Mouse (Mus musculus) macrophage (primary cell): Measurements from ENCODE around the gene Bloc1s6. TPM values are rescaled to one million over a fixed set of nuclear protein-coding genes. Genes with fewer than 3 reads are reported as not detected.
A peak's percentile ranks its signal among the peaks of the same experiment; 100 is the strongest.

Experiments
- H3K27ac ChIP-seq: fragments of 350-480 bp; formaldehyde crosslinking; 2 replicates; pipeline ENCODE4 v1.9.0; 2021
- H3K36me3 ChIP-seq: fragments of 350-480 bp; formaldehyde crosslinking; 2 replicates; pipeline ENCODE4 v1.9.0; 2021; ENCODE audit errors: inconsistent target
- H3K4me3 ChIP-seq: fragments of 350-480 bp; formaldehyde crosslinking; 2 replicates; pipeline ENCODE4 v1.9.0; 2021; ENCODE audit errors: inconsistent target
- H3K79me2 ChIP-seq: fragments of 350-480 bp; formaldehyde crosslinking; 2 replicates; pipeline ENCODE4 v1.9.0; 2021; ENCODE audit errors: inconsistent target
- WGBS: methylation state at CpG from one replicate; pipeline ENCODE4 v1.1.7; 2026; ENCODE audit warnings: inconsistent platforms; ENCODE audit not compliant: missing documents; 5-methylcytosine and 5-hydroxymethylcytosine counted together
- polyA plus RNA-seq: library from polyadenylated mRNA; stranded (reverse); fragments of 250-400 nt; gene quantifications from 3 replicates; pipeline ENCODE4 v1.2.4, GENCODE M21; 2018; ENCODE audit warnings: inconsistent platforms

The Bloc1s6 gene
- polyA plus RNA-seq, 1 experiment from 2014 or later = 46.9 TPM

DNA sequence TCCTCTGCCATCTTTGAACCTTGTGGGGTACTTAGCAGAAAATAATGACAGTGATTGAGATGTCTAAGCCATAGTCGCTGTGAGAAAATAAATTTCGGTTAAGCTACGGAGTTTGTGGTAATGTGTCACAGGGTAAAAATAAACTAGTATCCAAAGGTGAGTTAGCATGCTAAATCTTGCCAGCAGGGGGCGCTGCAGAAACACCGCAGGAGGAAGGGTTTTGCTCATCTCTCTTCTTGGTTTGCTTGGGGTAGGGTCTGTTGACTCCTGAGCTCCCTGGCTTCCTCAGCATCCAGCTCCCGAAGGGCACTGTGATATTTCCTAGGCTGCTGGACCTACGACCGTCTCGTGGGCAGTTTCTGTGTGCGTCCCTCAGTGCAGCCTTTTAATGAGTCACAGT lies 12.7 kb upstream of the Bloc1s6 start:
- no peaks in the 10 kb centered on the region for H3K79me2 ChIP-seq
- 47% methylated on average over 10 of the region's 10 CpGs for WGBS
- H3K4me3 ChIP-seq = no peak overlapping the region
- no peak overlapping the region for H3K27ac ChIP-seq
- no peaks in the 10 kb centered on the region for H3K36me3 ChIP-seq

DNA sequence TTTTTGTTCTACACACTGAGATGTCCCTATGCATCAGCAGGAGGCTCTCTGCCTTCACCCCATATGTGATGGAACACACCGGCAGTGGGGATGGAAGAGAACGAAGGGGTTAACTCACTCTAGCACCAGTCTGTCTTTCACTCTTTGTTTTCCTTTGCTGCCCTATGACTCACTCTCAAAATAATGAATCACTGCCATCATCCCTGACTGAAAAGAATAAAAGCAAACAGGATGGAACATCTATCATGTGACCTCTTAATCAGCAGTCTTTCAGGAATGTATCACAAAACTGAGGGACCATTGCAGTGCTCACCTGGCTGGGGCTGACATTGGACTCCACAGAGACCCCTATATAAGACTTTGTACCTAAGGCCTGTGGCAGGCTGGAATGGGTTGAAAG lies 6.8 kb upstream of the Bloc1s6 start:
- no peaks in the 10 kb centered on the region for H3K79me2 ChIP-seq
- H3K36me3 ChIP-seq = no peaks in the 10 kb centered on the region
- 84% methylated on average over 2 of the region's 2 CpGs for WGBS
- no peak overlapping the region for H3K27ac ChIP-seq
- H3K4me3 ChIP-seq = no peak overlapping the region

DNA sequence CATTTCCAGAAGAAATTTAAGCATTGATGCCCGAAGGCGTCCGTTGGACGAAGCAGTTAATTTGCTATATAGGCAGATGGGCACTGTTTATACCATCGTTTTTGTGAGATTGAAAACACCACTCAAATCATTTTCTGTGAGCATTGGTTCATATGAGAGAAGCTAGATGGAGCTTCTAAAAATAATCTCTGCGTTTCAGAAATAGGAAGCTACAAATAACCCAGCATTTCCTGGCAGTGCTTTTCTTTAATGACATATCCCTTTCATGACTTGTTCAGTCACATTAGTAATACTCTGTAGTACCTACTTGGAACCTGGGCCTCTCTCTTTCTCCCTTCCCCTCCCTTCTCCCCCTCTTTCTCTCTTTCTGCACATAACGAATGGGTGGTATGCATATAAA lies 720 bp downstream of the Bloc1s6 start:
- 21% methylated on average over 7 of the region's 7 CpGs for WGBS
- Histone ChIP-seq H3K4me3 (peak overlapping the region; percentile 77), H3K27ac (peak overlapping the region; percentile 72), H3K79me2 (peaks cover 37% of the 10 kb centered on the region), H3K36me3 (no peaks in the 10 kb centered on the region; the same call in 1 of the 2 replicates)

DNA sequence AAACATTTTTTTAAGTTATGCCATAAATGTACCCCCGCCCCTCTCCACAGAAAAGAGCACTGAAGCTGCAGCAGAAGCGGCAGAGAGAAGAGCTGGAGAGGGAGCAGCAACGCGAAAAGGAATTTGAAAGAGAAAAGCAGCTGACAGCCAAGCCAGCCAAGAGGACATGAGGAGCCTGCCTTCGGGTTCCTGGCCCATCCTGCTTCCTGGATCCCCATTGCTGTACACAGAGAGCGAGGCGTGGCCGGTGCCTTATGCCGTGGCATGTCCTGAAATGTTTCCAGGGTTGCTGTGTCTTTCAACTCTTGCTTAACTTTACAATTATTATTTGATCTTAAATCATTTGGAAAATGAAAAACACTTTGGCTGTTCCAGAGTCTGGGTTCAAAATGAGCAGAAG lies 8.2 kb downstream of the Bloc1s6 start:
- 91% methylated on average over 9 of the region's 9 CpGs for WGBS

DNA sequence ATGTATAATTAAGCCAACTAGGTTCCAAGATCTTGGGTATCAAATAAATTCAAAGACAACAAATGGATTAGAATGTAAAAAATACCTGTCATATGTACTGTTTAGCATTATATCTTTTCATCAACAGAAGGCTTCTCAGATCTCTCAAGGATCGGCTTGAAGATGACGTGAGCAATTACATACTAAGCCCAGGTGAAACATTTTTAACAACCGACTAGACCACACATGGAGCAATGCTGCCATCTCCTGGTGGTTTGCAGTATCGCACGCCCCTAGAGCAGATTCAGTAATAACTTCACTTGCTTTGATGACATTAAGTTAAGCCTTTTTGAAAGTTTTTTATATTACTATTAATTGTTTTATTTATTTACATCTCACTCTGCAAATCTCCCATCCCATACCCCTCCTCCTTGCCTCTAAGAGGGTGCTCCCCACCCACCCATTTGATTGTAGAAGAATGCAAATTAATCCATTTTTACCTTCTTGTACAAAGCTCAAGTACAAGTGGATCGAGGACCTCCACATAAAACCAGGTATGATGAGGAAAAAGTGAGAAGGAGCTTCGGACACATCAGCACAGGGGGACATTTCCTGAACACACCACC lies 15.5 kb downstream of the Bloc1s6 start:
- no peaks in the 10 kb centered on the region for H3K79me2 ChIP-seq
- H3K4me3 ChIP-seq = no peak overlapping the region
- 0 out of 2 replicates have a peak, but pooled peaks cover 4% of the 10 kb centered on the region for H3K36me3 ChIP-seq
- WGBS = 14% methylated on average over 7 of the region's 7 CpGs
- no peak overlapping the region for H3K27ac ChIP-seq

More for the DNA sequence above, 8.2 kb downstream of the Bloc1s6 start:
- Histone ChIP-seq H3K79me2 (peaks cover 9% of the 10 kb centered on the region), H3K36me3 (peaks cover 42% of the 10 kb centered on the region; the same call in 1 of the 2 replicates), H3K27ac (no peak overlapping the region), H3K4me3 (no peak overlapping the region)

DNA sequence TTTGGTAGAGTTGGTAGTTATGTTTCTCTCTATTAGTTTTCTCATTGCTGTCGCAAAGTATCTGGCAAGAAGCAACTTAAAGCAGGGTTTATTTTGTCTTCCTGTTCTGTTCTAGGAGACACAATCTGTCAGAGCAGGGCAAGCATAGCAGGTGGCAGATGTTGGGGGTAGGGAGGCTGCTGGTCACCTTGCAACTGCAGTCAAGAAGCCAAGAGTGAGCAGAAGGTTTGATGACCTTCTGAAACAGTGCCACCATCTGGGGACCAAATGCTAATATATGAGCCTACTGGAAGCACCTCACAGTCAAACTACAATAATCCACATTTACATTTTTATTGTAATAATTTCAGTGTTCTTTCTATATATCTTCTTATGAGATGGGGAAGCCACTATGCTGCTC lies 21.5 kb downstream of the Bloc1s6 start:
- no peaks in the 10 kb centered on the region for H3K79me2 ChIP-seq
- H3K36me3 ChIP-seq = no peaks in the 10 kb centered on the region
- WGBS = no CpG with 5 or more reads among the region's 1 CpGs
- no peak overlapping the region for H3K4me3 ChIP-seq
- no peak overlapping the region for H3K27ac ChIP-seq

DNA sequence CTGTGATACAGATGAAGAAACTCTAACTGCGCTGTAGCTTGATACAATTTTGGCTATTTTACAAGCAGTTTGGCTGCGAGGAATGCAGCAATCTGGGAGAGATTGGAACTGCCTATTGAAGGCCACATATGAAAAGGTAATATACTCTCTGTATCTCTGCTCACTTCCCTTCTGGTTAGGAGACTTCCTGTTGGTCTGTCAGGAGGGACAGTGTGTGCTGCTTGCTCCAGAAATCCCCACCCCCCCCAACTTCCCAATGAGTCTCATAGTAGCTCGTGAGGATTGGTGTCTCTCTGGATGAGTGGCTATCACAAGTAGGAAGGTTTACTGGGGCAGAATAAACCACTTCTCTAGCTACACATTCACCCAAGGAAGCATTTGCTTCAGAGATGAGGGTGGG lies 24.7 kb downstream of the Bloc1s6 start:
- Histone ChIP-seq H3K4me3 (no peak overlapping the region), H3K79me2 (peaks cover 27% of the 10 kb centered on the region; the same call in 1 of the 2 replicates), H3K27ac (no peak overlapping the region), H3K36me3 (no peaks in the 10 kb centered on the region)
- WGBS = 47% methylated on average over 3 of the region's 3 CpGs

DNA sequence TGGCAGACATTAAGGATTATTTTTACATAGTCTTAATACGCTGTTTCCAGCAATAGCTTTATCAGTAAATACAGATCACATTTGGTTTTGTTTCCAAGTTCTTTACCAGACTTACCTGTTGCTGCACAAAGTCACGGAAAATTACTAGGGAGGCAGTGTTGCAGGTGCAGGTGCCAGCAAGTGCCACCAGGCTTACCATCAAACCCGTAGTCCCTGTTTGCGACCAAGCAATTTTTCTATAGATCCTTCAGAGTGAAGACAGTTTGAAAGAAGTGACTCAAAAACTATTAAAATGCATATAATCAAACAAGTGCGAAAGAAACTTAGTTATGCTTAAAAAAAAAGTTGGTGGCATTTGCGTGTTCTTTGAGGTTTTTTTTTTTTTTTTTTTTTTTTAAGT lies 26.2 kb downstream of the Bloc1s6 start:
- peak overlapping the region; percentile 61; the same call in 1 of the 2 replicates for H3K27ac ChIP-seq
- no peaks in the 10 kb centered on the region for H3K36me3 ChIP-seq
- peak overlapping the region; percentile 68 for H3K4me3 ChIP-seq
- WGBS = 44% methylated on average over 6 of the region's 6 CpGs
- peaks cover 42% of the 10 kb centered on the region; the same call in 1 of the 2 replicates for H3K79me2 ChIP-seq

DNA sequence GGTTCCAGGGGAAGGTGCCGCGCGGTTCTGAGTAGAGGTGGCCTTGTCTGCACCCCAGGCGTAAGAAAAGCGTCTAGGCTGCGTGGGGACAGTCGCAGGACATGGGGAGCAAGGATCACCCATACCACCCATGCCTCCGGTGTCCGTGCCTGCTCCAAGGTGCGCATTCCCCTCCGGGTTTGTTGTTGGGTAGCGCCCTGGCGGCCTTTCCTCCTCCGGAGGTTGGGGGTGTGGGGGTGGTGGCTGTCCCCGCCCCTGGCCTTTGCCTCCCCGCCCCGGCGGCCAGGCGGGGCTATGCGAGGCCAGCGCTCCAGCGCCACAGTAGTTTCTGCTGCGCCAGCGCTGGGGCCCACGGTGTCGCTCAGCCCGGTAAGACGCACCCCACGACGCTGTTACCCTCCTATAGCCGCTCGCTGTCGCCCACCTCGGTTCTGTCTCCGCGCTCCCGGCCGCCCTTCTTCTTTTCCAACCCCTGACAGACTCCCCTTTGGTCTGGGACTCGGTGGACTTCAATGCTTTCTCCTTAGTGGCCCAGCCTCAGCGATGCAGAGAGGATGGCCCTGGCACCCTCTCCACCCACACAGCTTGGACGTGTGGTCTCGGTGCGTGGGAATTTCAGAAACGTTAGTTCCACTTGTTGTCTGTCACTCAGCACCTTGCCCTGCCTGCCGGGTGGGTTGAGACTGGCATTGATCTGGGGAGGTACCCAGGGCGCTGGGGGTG lies 26.9 kb downstream of the Bloc1s6 start, which contains the start of gene Sqor:
TSS of gene Sqor (plus strand) at position 167 of the 723 bp plus-strand sequence.
- Histone ChIP-seq H3K27ac (peak within 1 kb of the TSS; percentile 61), H3K36me3 (no peaks in the 10 kb centered on the region), H3K4me3 (peak within 1 kb of the TSS; percentile 68), H3K79me2 (peaks cover 46% of the 10 kb centered on the region; the same call in 1 of the 2 replicates)
- WGBS = 3% methylated on average over 46 of the region's 46 CpGs

DNA sequence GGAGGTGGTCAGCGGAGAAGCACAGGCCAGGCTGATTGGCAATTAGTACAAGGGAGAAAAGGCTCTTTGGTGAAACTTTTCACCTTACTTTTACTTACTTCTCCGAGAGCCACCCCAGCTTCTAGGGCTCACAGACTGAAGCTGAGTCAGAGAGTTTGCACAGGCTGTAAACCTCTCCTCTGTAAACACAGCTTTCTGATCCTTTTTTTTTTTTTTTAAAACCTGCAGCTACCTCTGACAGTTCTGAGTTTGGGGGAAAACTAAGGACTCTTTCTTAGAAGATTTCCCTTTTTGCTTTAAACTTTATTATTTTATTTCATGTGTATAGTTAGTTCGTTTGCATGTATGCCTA lies 27.5 kb downstream of the Bloc1s6 start:
- no peaks in the 10 kb centered on the region for H3K36me3 ChIP-seq
- peaks cover 46% of the 10 kb centered on the region; the same call in 1 of the 2 replicates for H3K79me2 ChIP-seq
- peak overlapping the region; percentile 68 for H3K4me3 ChIP-seq
- H3K27ac ChIP-seq = peak overlapping the region; percentile 58
- whole genome bisulfite sequencing = 45% methylated on average over 3 of the region's 3 CpGs

DNA sequence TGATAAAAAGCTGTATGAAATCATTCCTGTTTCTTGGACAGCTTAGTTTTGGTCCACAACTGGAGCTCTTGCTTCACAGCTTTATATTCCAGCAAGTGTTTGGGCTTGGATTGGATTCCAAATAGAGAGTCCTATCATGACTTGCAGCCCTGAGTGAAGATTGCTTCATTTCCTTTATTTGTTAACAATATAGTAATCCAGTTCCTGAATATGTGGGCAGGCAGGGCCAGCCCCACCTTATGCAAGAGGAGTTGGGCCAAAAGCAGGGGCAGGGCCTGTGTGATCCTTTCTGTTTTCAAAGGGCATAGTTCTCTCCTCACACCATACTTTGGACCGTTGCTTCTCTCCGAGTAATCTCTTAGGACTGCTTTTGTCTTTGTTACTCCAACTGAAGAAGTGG lies 32.7 kb downstream of the Bloc1s6 start:
- peak overlapping the region; percentile 39 for H3K27ac ChIP-seq
- 3% methylated on average over 2 of the region's 2 CpGs for WGBS

DNA sequence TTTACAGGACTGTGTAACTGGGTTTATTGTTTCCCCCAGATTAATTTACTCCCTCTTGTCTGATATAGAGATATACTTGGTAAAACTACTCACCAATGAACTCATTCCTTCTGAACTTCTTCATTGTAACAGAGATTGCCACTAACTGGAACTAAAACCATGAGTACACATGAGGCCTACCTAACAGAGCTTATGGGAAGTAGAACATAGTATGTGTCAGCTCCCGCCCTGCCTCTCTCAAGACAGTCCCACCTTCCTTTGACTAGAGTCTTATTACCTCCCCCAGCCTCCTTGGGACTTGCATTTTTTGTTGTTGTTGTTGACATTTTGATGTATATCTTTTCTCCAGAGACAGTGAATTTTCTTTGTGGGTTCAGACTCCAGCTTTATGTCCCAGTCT lies 34.6 kb downstream of the Bloc1s6 start:
- Histone ChIP-seq H3K4me3 (no peak overlapping the region), H3K27ac (no peak overlapping the region), H3K36me3 (no peaks in the 10 kb centered on the region), H3K79me2 (peaks cover 39% of the 10 kb centered on the region; the same call in 1 of the 2 replicates)
- whole genome bisulfite sequencing = 78% methylated on average over 1 of the region's 1 CpGs

More for the DNA sequence above, 32.7 kb downstream of the Bloc1s6 start:
- no peaks in the 10 kb centered on the region for H3K36me3 ChIP-seq
- H3K79me2 ChIP-seq = peaks cover 57% of the 10 kb centered on the region; the same call in 1 of the 2 replicates
- H3K4me3 ChIP-seq = no peak overlapping the region

DNA sequence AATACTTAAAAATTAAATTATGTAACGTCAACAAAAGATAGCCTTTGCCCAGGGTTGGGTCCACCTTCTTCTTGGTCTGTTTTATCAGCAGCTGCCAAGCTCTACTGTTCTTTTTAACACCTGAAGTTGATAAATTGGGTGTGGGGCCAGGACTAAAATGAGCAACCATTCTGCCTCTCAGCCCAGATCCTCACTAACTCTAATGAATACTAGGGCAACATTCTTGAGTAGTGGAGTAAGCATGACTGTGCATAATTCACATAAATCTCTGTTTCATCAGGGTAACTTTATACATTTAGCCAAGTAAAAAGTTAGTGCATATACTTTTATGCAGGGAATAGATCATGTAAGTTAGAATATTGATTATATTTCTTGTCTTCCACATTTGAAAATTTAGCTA lies 37.2 kb downstream of the Bloc1s6 start:
- 100% methylated on average over 1 of the region's 1 CpGs for WGBS
- Histone ChIP-seq H3K36me3 (no peaks in the 10 kb centered on the region), H3K79me2 (peaks cover 39% of the 10 kb centered on the region; the same call in 1 of the 2 replicates), H3K4me3 (no peak overlapping the region), H3K27ac (no peak overlapping the region)

DNA sequence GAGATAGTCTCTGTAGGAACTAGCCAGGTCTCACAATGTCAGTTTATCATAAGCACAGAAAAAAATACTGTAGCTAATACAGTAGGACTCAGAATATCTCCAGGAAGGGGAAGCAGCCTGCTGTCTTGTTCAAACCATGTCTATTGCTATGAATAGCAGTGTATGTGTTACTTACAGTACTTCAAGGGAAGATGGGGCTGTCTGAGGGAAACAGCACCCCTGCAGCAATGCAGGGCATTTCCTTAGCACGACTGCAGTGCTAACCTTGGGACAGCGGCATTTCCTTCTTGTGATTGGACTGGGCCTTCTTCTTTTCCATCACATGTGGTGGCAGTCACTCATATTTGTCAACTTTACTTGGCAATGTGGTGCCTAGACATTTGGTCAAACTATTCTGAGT lies 38.5 kb downstream of the Bloc1s6 start:
- 35% methylated on average over 2 of the region's 2 CpGs for WGBS
- Histone ChIP-seq H3K27ac (peak overlapping the region; percentile 28), H3K79me2 (peaks cover 47% of the 10 kb centered on the region; the same call in 1 of the 2 replicates), H3K4me3 (no peak overlapping the region), H3K36me3 (no peaks in the 10 kb centered on the region)

DNA sequence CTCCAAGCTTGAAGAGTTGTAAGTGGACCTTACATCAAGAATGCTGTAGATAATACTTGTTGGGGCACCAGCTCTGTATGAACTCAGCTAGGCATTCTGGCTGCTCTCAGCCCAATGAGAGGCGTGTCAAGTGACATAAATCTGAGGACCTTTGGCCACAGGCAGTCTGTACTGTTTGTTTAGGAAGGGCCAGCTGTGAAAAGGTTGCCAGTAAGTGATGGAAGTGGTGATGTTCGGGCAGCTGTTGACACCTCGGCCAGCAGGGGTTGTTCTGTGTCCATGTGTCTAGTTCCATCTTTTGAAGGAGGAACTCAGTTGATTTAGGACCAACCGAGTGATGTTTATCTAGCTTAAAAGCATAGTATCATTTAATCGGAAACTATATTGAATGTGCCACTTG lies 41.7 kb downstream of the Bloc1s6 start:
- WGBS = 78% methylated on average over 5 of the region's 5 CpGs
- peak overlapping the region; percentile 57 for H3K27ac ChIP-seq
- no peaks in the 10 kb centered on the region for H3K36me3 ChIP-seq
- H3K79me2 ChIP-seq = peaks cover 36% of the 10 kb centered on the region; the same call in 1 of the 2 replicates
- no peak overlapping the region for H3K4me3 ChIP-seq
